20 mouse cellular contexts compared by ENCODE assay signal in the genomic region with DNA sequence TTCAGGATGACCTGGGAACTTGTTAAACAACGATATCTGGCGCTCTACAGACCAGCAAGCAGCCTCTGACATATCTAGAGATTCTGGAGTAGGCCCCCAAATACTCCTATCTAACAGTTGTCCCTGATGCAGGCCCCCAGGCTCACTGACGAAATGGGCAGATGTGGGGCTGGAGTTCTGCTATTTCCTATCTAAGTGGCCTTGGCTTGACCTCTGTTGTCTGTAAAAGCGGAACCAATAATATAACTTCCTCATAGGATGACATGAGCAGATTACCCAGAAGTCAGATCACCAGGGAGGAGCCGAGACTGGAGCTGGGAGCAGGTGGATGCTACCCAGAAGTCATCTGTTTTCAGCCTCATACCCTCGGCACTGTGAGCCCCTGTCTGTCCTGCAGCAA. TPM values are rescaled to one million over a fixed set of nuclear protein-coding genes. Genes with fewer than 3 reads are reported as not detected.
A peak's percentile ranks its signal among the peaks of the same experiment; 100 is the strongest.
DNase-seq lines count a peak whose midpoint lies in the region; ATAC-seq lines count a peak whose summit lies in the region.
"Had no signal": no experiment of that assay in that cellular context is flagged by ENCODE, and none has a peak within 500 bp of the region (broad histone marks: within the 10 kb centered on the region; RNA-seq: fewer than 3 reads in every experiment).

No protein-coding gene starts in this region.

- peak; percentile 65 to 83 for ATAC-seq in hematopoietic stem cell, adult 5-6 weeks (replicated peaks in 1 of 2; ENCODE audit: insufficient read depth in 1 of 2, low FRiP score in 2 of 2, low TSS enrichment in 1 of 2, low read depth in 1 of 2, poor library complexity in 2 of 2, severe bottlenecking in 2 of 2)
- ATAC-seq: inflammation-experienced regulatory T-cells, adult 6 months; midbrain, embryonic 16.5 days had no signal

- DNase-seq in lung, postnatal 25 days (ENCODE audit: low spot score) = peak; percentile 28
- no peak for DNase-seq in lung, postnatal 10 days
- DNase-seq in MEL-GATA-1-ER (ENCODE audit: extremely low read depth, low read depth) = peak; percentile 88
- DNase-seq in splenic B cell, adult 2 months (ENCODE audit: low read depth, low spot score) = peak; percentile 49
- no peak for DNase-seq in urinary bladder, postnatal 4 days (ENCODE audit: low spot score in 2 of 2)
- no peak for DNase-seq in layer of hippocampus, postnatal 10 days (ENCODE audit: low spot score in 2 of 2)
- DNase-seq: adrenal gland, postnatal 14 days; cerebellum, adult 11 months; kidney, postnatal 10 days; retina, postnatal 1 day; thymus, adult 18-20 months had no signal

- H3K36me3 ChIP-seq in splenic B cell, adult 2 months (ENCODE audit: control insufficient read depth, insufficient read depth, low read length, poor library complexity, severe bottlenecking) = no peaks in the 10 kb centered on the region
- H3K36me3 ChIP-seq: embryonic facial prominence, embryonic 15.5 days; forebrain, embryonic 12.5 days; neural tube, embryonic 13.5 days had no signal

- H3K27me3 ChIP-seq in splenic B cell, adult 2 months (ENCODE audit: control insufficient read depth, insufficient read depth, low read length, poor library complexity, severe bottlenecking) = no peaks in the 10 kb centered on the region
- H3K27me3 ChIP-seq: embryonic facial prominence, embryonic 15.5 days; neural tube, embryonic 13.5 days had no signal

RNA-seq across cellular contexts. Expression of a gene that starts 27.2 kb away (rescaled TPM):
- total RNA-seq in hematopoietic stem cell, adult 5-6 weeks (2017) = not detected in 2 replicates
- total RNA-seq in layer of hippocampus, postnatal 10 days (2021) = under 1 TPM; 0.05 to 0.07 TPM
- total RNA-seq: heart, adult 2 months had no signal

RNA-seq across cellular contexts. Expression of a gene that starts 40.6 kb away (rescaled TPM):
- total RNA-seq in hematopoietic stem cell, adult 5-6 weeks (2017) = 0.13 and 0.40 TPM in 2 replicates
- total RNA-seq in layer of hippocampus, postnatal 10 days (2021) = under 1 TPM in 1 of 2 experiments, not detected in 1; 0.21 TPM
- total RNA-seq: heart, adult 2 months; heart, postnatal 36 days; layer of hippocampus, postnatal 25 days had no signal

Comparison
In these comparisons a context has a peak if more than half of its experiments do, and no peak if none do; other contexts are left out.
1. DNase-seq: peak in lung, postnatal 25 days (single experiment), MEL-GATA-1-ER (single experiment) and splenic B cell, adult 2 months (single experiment); none in lung, postnatal 10 days (single experiment), urinary bladder, postnatal 4 days (0 of 2) and layer of hippocampus, postnatal 10 days (0 of 2).